Mouse (Mus musculus) heart, adult 2 months (tissue): ENCODE measurements at regions not wholly inside any gene's neighbourhood (a gene's known extent, or its start where the extent isn't known, plus 50 kb on each side); places are given as distances from the start of the nearest gene placed in this dataset.
A peak's percentile ranks its signal among the peaks of the same experiment; 100 is the strongest.

Experiments
- DNase-seq, 2 experiments: peaks; one replicate each; pipeline ENCODE4 v3.0.0; 2021
- H3K27ac ChIP-seq: fragments of 200-600 bp; 2 replicates; pipeline ENCODE4 v1.8.1; 2022
- H3K27me3 ChIP-seq: fragments of 200-500 bp; 2 replicates; pipeline ENCODE4 v1.6.1; 2012; ENCODE audit warnings: mild to moderate bottlenecking, low read length, inconsistent platforms, mixed read lengths; ENCODE audit not compliant: control insufficient read depth, insufficient read depth
- H3K36me3 ChIP-seq: fragments of 200-500 bp; 2 replicates; pipeline ENCODE4 v1.6.1; 2012; ENCODE audit warnings: low read length, inconsistent platforms; ENCODE audit not compliant: control insufficient read depth, insufficient read depth
- H3K4me1 ChIP-seq: fragments of 200-500 bp; 2 replicates; pipeline ENCODE4 v1.6.1; 2011; ENCODE audit warnings: low read length; ENCODE audit not compliant: control insufficient read depth, insufficient read depth
- H3K4me3 ChIP-seq: fragments of 200-600 bp; 2 replicates; pipeline ENCODE4 v1.8.1; 2022
- H3K79me2 ChIP-seq: fragments of 200-500 bp; replicated peaks from 2 replicates; pipeline ENCODE4 v1.6.1; 2012; ENCODE audit warnings: mild to moderate bottlenecking, inconsistent platforms, low read length, moderate library complexity, mixed read lengths; ENCODE audit not compliant: control insufficient read depth, insufficient read depth
- H3K9ac ChIP-seq: fragments of 200-500 bp; 2 replicates; pipeline ENCODE4 v1.6.1; 2012; ENCODE audit warnings: low read depth, mild to moderate bottlenecking, control low read depth, inconsistent platforms, low read length, mixed read lengths
- CTCF ChIP-seq: fragments of 200-600 bp; IDR thresholded peaks from 2 replicates; pipeline ENCODE4 v1.8.1; 2022; ENCODE audit warnings: antibody characterized with exemption, mild to moderate bottlenecking, moderate library complexity
- EP300 ChIP-seq: fragments of 200-500 bp; IDR thresholded peaks from 2 replicates; pipeline ENCODE4 v1.6.1; 2011; ENCODE audit warnings: low read depth, low read length, control low read depth; ENCODE audit not compliant: insufficient read depth
- POLR2A ChIP-seq: fragments of 200-500 bp; IDR thresholded peaks from 2 replicates; pipeline ENCODE4 v1.6.1; 2011; ENCODE audit warnings: mild to moderate bottlenecking, low read depth, low read length, control low read depth; ENCODE audit not compliant: insufficient read depth
- WGBS: fragments of 180-500 bp; shearing (Covaris S2); methylation state at CpG from one replicate; pipeline ENCODE4 v1.1.7; 2018; 5-methylcytosine and 5-hydroxymethylcytosine counted together
- intact Hi-C: fragments of 180-260 bp; cut with DNase I; formaldehyde crosslinking; loops from one replicate; pipeline ENCODE4 v1.15.1; 2025

- no peaks in the 10 kb centered on the region for H3K36me3 ChIP-seq
- 16% methylated on average over 8 of the region's 8 CpGs for WGBS
- intact Hi-C loops, result loop anchor here (2.0 kb wide), 1 partner anchor 793 kb away; no protein-coding TSS in a partner anchor
Measured at GRCm38 (mm10) chr15:37114119-37114518, 106.5 kb upstream of the Zfp706 start.

GRCm38 (mm10) chr15:37110462-37110861 is 102.9 kb upstream of the Zfp706 start:
- no peak overlapping the region for H3K4me3 ChIP-seq
- no peaks in the 10 kb centered on the region for H3K79me2 ChIP-seq
- intact Hi-C loops, result no loop called here

More at GRCm38 (mm10) chr15:37114119-37114518, 106.5 kb upstream of the Zfp706 start:
- peak; percentile 45 to 70 for DNase-seq
- Histone ChIP-seq H3K4me3 (no peak overlapping the region), H3K9ac (no peak overlapping the region), H3K79me2 (no peaks in the 10 kb centered on the region), H3K4me1 (no peaks in the 10 kb centered on the region), H3K27me3 (no peaks in the 10 kb centered on the region), H3K27ac (no peak overlapping the region)
- TF ChIP-seq CTCF, result peak; percentile 88
- TF ChIP-seq POLR2A, result no peak
- 0 out of 2 replicates have a peak, but pooled peaks have one; percentile 26 for TF ChIP-seq EP300

DNA sequence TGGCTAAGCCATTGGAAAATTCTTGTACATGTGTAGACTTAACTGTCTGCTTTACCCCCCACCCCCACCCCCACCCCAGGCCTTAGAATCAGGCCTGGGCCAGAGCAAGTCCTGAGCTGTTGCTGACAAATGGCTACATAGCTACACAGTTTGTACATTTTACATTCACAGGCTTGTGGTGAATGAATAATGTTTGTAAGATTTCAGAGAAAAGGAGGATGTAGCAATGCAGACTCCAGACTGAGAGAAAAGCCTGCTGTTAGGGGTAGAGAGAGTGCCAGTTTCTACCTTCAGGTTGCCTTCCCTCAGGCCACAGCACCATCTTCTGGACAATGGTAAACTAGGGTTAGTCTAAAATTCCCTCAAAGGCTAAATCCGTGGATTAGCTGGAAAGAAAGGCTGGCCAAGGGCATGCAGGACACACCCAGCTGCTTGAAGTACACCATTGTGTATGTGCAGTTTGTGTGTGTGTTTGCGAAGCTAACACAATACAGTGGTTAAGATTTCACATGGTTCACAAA is 94.5 kb upstream of the Zfp706 start:
- intact Hi-C loops, result no loop called here
- Histone ChIP-seq H3K4me3 (no peak overlapping the region), H3K79me2 (no peaks in the 10 kb centered on the region), H3K27ac (no peak overlapping the region), H3K27me3 (no peaks in the 10 kb centered on the region), H3K36me3 (no peaks in the 10 kb centered on the region), H3K4me1 (peaks cover 3% of the 10 kb centered on the region), H3K9ac (no peak overlapping the region)
- 58% methylated on average over 2 of the region's 2 CpGs for WGBS
- TF ChIP-seq POLR2A (no peak), CTCF (peak; percentile 56)
- DNase-seq, result no peak

More at GRCm38 (mm10) chr15:37110462-37110861, 102.9 kb upstream of the Zfp706 start:
- Histone ChIP-seq H3K9ac (no peak overlapping the region), H3K36me3 (no peaks in the 10 kb centered on the region), H3K27me3 (no peaks in the 10 kb centered on the region), H3K4me1 (no peaks in the 10 kb centered on the region), H3K27ac (no peak overlapping the region)
- DNase-seq, result no peak
- no peak for TF ChIP-seq EP300
- TF ChIP-seq CTCF, result no peak
- TF ChIP-seq POLR2A, result no peak
- 95% methylated on average over 14 of the region's 14 CpGs for WGBS

DNA sequence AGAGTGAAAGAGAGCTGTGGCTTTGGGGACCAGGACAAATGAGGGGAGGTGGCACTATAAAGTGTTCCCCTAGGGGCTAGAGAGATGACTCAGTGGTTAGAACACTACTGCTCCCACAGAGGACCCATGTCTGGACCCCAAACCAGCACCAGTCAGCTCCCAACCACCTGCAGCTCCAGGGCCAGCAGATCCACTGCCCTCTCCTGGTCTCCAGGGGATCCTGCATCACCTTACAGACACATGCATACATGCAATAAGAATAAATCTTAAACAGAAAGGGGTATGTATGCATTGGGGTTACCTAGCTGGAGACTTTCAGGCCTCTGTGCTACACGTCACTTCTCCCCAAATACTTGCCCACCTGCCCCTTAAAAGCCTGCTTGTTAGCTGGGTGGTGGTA is 93.8 kb upstream of the Zfp706 start:
- no peaks in the 10 kb centered on the region for H3K27me3 ChIP-seq
- H3K4me1 ChIP-seq, result peaks cover 3% of the 10 kb centered on the region
- H3K79me2 ChIP-seq, result no peaks in the 10 kb centered on the region
- H3K9ac ChIP-seq, result no peak overlapping the region
- TF ChIP-seq EP300 (no peak), CTCF (peak; percentile 31; the same call in 1 of the 2 replicates), POLR2A (no peak)
- no peak overlapping the region for H3K4me3 ChIP-seq
- 94% methylated on average over 1 of the region's 1 CpGs for WGBS
- intact Hi-C loops, result no loop called here
- no peaks in the 10 kb centered on the region for H3K36me3 ChIP-seq
- H3K27ac ChIP-seq, result no peak overlapping the region
- no peak for DNase-seq

DNA sequence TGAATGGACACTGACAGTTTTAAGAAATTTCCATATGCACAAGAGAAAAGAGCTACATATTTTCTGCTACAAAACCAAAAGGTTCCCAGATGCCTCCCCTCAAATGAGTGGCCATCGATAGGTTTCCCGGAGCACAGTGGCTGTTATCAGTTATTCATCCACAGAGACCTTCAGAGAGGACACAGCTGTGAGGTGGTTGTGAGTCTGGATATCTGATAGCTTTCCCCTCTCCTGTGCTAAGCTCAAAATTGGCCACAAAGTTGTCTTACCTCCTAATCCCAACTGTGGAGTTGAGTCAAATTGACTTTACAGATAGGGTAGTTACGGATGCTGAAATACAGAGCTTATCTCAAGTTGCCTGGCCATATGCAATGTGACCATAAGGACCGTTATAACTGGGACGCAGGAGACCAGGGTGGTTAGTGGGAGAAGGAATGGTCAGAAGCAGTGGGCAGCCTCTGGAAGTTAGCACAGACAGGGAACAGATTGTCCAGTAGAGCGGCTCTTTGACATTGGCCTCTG is 93.3 kb upstream of the Zfp706 start:
- peaks cover 3% of the 10 kb centered on the region for H3K4me1 ChIP-seq
- no peaks in the 10 kb centered on the region for H3K27me3 ChIP-seq
- H3K27ac ChIP-seq, result no peak overlapping the region
- WGBS, result 80% methylated on average over 6 of the region's 6 CpGs
- H3K79me2 ChIP-seq, result no peaks in the 10 kb centered on the region
- TF ChIP-seq CTCF (no peak), EP300 (no peak), POLR2A (no peak)
- H3K36me3 ChIP-seq, result no peaks in the 10 kb centered on the region
- H3K9ac ChIP-seq, result no peak overlapping the region
- no peak for DNase-seq
- no peak overlapping the region for H3K4me3 ChIP-seq
- intact Hi-C loops, result no loop called here

- H3K4me1 ChIP-seq, result peaks cover 3% of the 10 kb centered on the region
- H3K27ac ChIP-seq, result no peak overlapping the region
- peak; percentile 41 to 59 for DNase-seq
- WGBS, result 24% methylated on average over 17 of the region's 17 CpGs
- intact Hi-C loops, result no loop called here
- TF ChIP-seq EP300, result 0 out of 2 replicates have a peak, but pooled peaks have one; percentile 16
- TF ChIP-seq POLR2A, result no peak
- peak; percentile 86 for TF ChIP-seq CTCF
- no peaks in the 10 kb centered on the region for H3K27me3 ChIP-seq
- H3K36me3 ChIP-seq, result no peaks in the 10 kb centered on the region
- H3K79me2 ChIP-seq, result no peaks in the 10 kb centered on the region
- H3K9ac ChIP-seq, result no peak overlapping the region
- no peak overlapping the region for H3K4me3 ChIP-seq
Measured at GRCm38 (mm10) chr15:37099927-37100766, 92.6 kb upstream of the Zfp706 start.
